ENCODE assay signal across 25 mouse cellular contexts in the genomic region with DNA sequence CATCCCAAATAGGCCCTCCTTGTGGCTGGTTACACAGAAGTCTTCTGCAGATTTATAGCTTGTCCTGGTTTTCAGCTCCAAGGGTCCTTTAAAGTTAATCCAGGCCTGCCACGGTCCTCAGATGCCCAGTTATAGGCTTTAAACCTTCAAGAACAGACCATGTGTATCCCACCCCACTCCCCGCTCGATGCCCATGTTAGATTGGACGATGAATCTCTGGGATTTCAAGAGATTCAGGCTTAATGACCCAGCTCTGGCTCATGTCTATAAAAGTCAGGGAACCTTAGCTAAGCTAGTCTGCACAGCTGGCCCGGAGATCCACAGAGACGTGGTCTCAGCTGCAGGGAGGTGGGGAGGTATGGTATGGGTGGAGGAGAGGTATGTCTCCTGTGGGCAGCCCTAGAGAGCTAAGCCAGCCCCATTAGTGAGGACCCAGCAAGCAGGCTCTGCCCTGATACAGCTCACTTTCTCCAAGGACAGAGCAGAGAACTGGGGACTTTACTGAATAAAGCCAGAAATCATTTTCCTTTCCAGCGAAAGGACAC.
A peak's percentile ranks its signal among the peaks of the same experiment; 100 is the strongest.
DNase-seq lines count a peak whose midpoint lies in the region; ATAC-seq and TF ChIP-seq lines count a peak whose summit lies in the region.
"Had no signal": no experiment of that assay in that cellular context is flagged by ENCODE, and none has a peak within 500 bp of the region (broad histone marks: within the 10 kb centered on the region; RNA-seq: fewer than 3 reads in every experiment).

No protein-coding gene starts in this region.

- no peak overlapping the region for H3K4me3 ChIP-seq in kidney, embryonic 15.5 days (replicated peaks)
- no peak overlapping the region for H3K4me3 ChIP-seq in kidney, postnatal 0 days (replicated peaks; ENCODE audit: low read depth, low read length)
- H3K4me3 ChIP-seq in neural tube, embryonic 13.5 days: no peak overlapping the region
- H3K4me3 ChIP-seq in neural tube, embryonic 15.5 days (replicated peaks): no peak overlapping the region
- H3K4me3 ChIP-seq: embryonic facial prominence, embryonic 10.5 days; embryonic facial prominence, embryonic 12.5 days; forebrain, embryonic 13.5 days had no signal

- peak; percentile 85 for ATAC-seq in kidney, embryonic 15.5 days (replicated peaks; ENCODE audit: low FRiP score)
- peak; percentile 54; the same call in 1 of the 2 replicates for ATAC-seq in kidney, postnatal 0 days (replicated peaks; ENCODE audit: low FRiP score, low read depth)
- peak; percentile 32; the same call in 1 of the 2 replicates for ATAC-seq in neural tube, embryonic 13.5 days (ENCODE audit: low read depth)
- no peak for ATAC-seq in neural tube, embryonic 15.5 days (ENCODE audit: low FRiP score)
- ATAC-seq: activated CD4-positive, CD25-positive, alpha-beta regulatory T cell, adult 4 months; CD4-positive, CD25-positive, alpha-beta regulatory T cell, adult 4 months; forebrain, embryonic 13.5 days; Patski had no signal

- no peaks in the 10 kb centered on the region for H3K9me3 ChIP-seq in kidney, embryonic 15.5 days (replicated peaks)
- H3K9me3 ChIP-seq in kidney, postnatal 0 days (replicated peaks; ENCODE audit: low read length): no peaks in the 10 kb centered on the region
- no peaks in the 10 kb centered on the region for H3K9me3 ChIP-seq in neural tube, embryonic 13.5 days
- H3K9me3 ChIP-seq in neural tube, embryonic 15.5 days (replicated peaks): no peaks in the 10 kb centered on the region
- H3K9me3 ChIP-seq: embryonic facial prominence, embryonic 10.5 days; embryonic facial prominence, embryonic 12.5 days; forebrain, embryonic 13.5 days had no signal

- TF ChIP-seq CTCF in kidney, postnatal 0 days (IDR thresholded peaks at IDR 0.05; ENCODE audit: low read depth): no peak

- intact Hi-C loops in heart, postnatal 14 days (cut with DNase I): no loop called here

- no peak overlapping the region for H3K4me2 ChIP-seq in kidney, embryonic 15.5 days
- H3K4me2 ChIP-seq in kidney, postnatal 0 days (ENCODE audit: low read length): no peak overlapping the region
- no peak overlapping the region for H3K4me2 ChIP-seq in neural tube, embryonic 13.5 days
- H3K4me2 ChIP-seq in neural tube, embryonic 15.5 days: no peak overlapping the region
- H3K4me2 ChIP-seq: embryonic facial prominence, embryonic 12.5 days; forebrain, embryonic 13.5 days had no signal

- no peaks in the 10 kb centered on the region for H3K36me3 ChIP-seq in kidney, embryonic 15.5 days
- H3K36me3 ChIP-seq in kidney, postnatal 0 days (ENCODE audit: insufficient read depth, low read length): no peaks in the 10 kb centered on the region
- H3K36me3 ChIP-seq in neural tube, embryonic 13.5 days: no peaks in the 10 kb centered on the region
- no peaks in the 10 kb centered on the region for H3K36me3 ChIP-seq in neural tube, embryonic 15.5 days
- H3K36me3 ChIP-seq: embryonic facial prominence, embryonic 10.5 days; embryonic facial prominence, embryonic 12.5 days; G1E had no signal

- DNase-seq in heart, adult 11 months: peak; percentile 63
- DNase-seq in heart, postnatal 14 days: no peak
- DNase-seq in kidney, adult 8-10 months: no peak
- DNase-seq in kidney, postnatal 0 days (ENCODE audit: low spot score): peak; percentile 62
- DNase-seq in kidney, postnatal 10 days: no peak
- DNase-seq: adrenal gland, adult 8-10 months; adrenal gland, postnatal 14 days; adrenal gland, postnatal 36 days; B cell, adult 2 months; cerebellum, adult 11-12 months; cerebellum, adult 2 months; cerebellum, adult 9-10 months; cerebellum, postnatal 10 days; cerebellum, postnatal 25 days had no signal

- H3K27me3 ChIP-seq in kidney, embryonic 15.5 days: no peaks in the 10 kb centered on the region
- no peaks in the 10 kb centered on the region for H3K27me3 ChIP-seq in kidney, postnatal 0 days (ENCODE audit: insufficient read depth, low read length)
- no peaks in the 10 kb centered on the region for H3K27me3 ChIP-seq in neural tube, embryonic 13.5 days
- H3K27me3 ChIP-seq in neural tube, embryonic 15.5 days (replicated peaks): no peaks in the 10 kb centered on the region
- H3K27me3 ChIP-seq: CH12.LX; embryonic facial prominence, embryonic 12.5 days; forebrain, embryonic 13.5 days had no signal

- H3K9ac ChIP-seq in kidney, embryonic 15.5 days: no peak overlapping the region
- H3K9ac ChIP-seq in kidney, postnatal 0 days (ENCODE audit: low read depth, low read length): no peak overlapping the region
- no peak overlapping the region for H3K9ac ChIP-seq in neural tube, embryonic 13.5 days
- no peak overlapping the region for H3K9ac ChIP-seq in neural tube, embryonic 15.5 days (replicated peaks)
- H3K9ac ChIP-seq: embryonic facial prominence, embryonic 12.5 days; forebrain, embryonic 13.5 days had no signal

- 47% methylated on average over 7 of the region's 7 CpGs for WGBS in kidney, embryonic 15.5 days
- WGBS in kidney, postnatal 0 days: 43% methylated on average over 7 of the region's 7 CpGs
- WGBS in neural tube, embryonic 13.5 days: 63% methylated on average over 7 of the region's 7 CpGs
- WGBS in neural tube, embryonic 15.5 days: 60% methylated on average over 7 of the region's 7 CpGs

- H3K27ac ChIP-seq in kidney, embryonic 15.5 days: no peak overlapping the region
- no peak overlapping the region for H3K27ac ChIP-seq in kidney, postnatal 0 days
- no peak overlapping the region for H3K27ac ChIP-seq in neural tube, embryonic 13.5 days (replicated peaks)
- H3K27ac ChIP-seq in neural tube, embryonic 15.5 days (replicated peaks): no peak overlapping the region
- H3K27ac ChIP-seq: embryonic facial prominence, embryonic 10.5 days; embryonic facial prominence, embryonic 12.5 days; forebrain, embryonic 13.5 days had no signal

- H3K4me1 ChIP-seq in kidney, embryonic 15.5 days: no peaks in the 10 kb centered on the region
- no peaks in the 10 kb centered on the region for H3K4me1 ChIP-seq in kidney, postnatal 0 days (replicated peaks; ENCODE audit: insufficient read depth, low read length)
- no peaks in the 10 kb centered on the region for H3K4me1 ChIP-seq in neural tube, embryonic 13.5 days (replicated peaks)
- H3K4me1 ChIP-seq in neural tube, embryonic 15.5 days: no peaks in the 10 kb centered on the region
- H3K4me1 ChIP-seq: embryonic facial prominence, embryonic 10.5 days; embryonic facial prominence, embryonic 12.5 days; forebrain, embryonic 13.5 days had no signal

Comparison
In these comparisons a context has a peak if more than half of its experiments do, and no peak if none do; other contexts are left out.
1. DNase-seq: peak in heart, adult 11 months (single experiment) and kidney, postnatal 0 days (single experiment); none in heart, postnatal 14 days (0 of 2), kidney, adult 8-10 months (0 of 2) and kidney, postnatal 10 days (single experiment).